9 mouse cellular contexts compared by ENCODE assay signal in the genomic region with DNA sequence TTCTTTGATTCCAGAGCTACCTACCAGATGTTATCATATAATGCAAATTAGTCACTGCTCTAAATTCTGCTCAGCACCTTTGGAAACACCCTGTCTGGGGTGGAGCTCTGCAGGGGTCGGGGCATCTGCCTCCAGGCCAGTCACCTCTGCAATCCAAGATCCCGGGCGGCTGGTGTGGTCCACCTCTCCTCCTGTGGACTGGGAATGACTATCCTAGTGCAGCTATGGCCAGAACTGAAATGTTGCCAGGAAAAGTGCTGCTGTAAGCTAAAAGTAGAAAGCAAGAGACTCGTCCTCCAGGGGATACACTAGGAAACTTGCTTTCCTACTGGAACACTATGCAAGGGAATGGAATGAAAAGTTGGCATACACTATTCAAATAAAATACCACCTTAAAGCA. TPM values are rescaled to one million over a fixed set of nuclear protein-coding genes. Genes with fewer than 3 reads are reported as not detected.
DNase-seq lines count a peak whose midpoint lies in the region; ATAC-seq and TF ChIP-seq lines count a peak whose summit lies in the region.
"Had no signal": no experiment of that assay in that cellular context is flagged by ENCODE, and none has a peak within 500 bp of the region (broad histone marks: within the 10 kb centered on the region; RNA-seq: fewer than 3 reads in every experiment).

No protein-coding gene starts in this region.

- no peak for TF ChIP-seq CTCF in kidney, postnatal 0 days (IDR thresholded peaks at IDR 0.05; ENCODE audit: low read depth)

- H3K9me3 ChIP-seq in forebrain, embryonic 12.5 days, result no peaks in the 10 kb centered on the region
- H3K9me3 ChIP-seq in forebrain, embryonic 15.5 days, result no peaks in the 10 kb centered on the region
- H3K9me3 ChIP-seq in kidney, postnatal 0 days (replicated peaks; ENCODE audit: low read length), result no peaks in the 10 kb centered on the region
- H3K9me3 ChIP-seq: embryonic facial prominence, embryonic 13.5 days had no signal

- no peaks in the 10 kb centered on the region for H3K36me3 ChIP-seq in forebrain, embryonic 12.5 days (replicated peaks)
- no peaks in the 10 kb centered on the region for H3K36me3 ChIP-seq in forebrain, embryonic 15.5 days
- no peaks in the 10 kb centered on the region for H3K36me3 ChIP-seq in kidney, postnatal 0 days (ENCODE audit: insufficient read depth, low read length)
- H3K36me3 ChIP-seq: embryonic facial prominence, embryonic 13.5 days had no signal

- no peak overlapping the region for H3K9ac ChIP-seq in forebrain, embryonic 12.5 days
- H3K9ac ChIP-seq in forebrain, embryonic 15.5 days (replicated peaks), result no peak overlapping the region
- H3K9ac ChIP-seq in kidney, postnatal 0 days (ENCODE audit: low read depth, low read length), result no peak overlapping the region
- H3K9ac ChIP-seq: embryonic facial prominence, embryonic 13.5 days had no signal

- ATAC-seq in forebrain, embryonic 12.5 days (ENCODE audit: low FRiP score), result no peak
- no peak for ATAC-seq in forebrain, embryonic 15.5 days (replicated peaks)
- ATAC-seq in kidney, postnatal 0 days (replicated peaks; ENCODE audit: low FRiP score, low read depth), result no peak

- H3K4me1 ChIP-seq in forebrain, embryonic 12.5 days, result peaks cover 36% of the 10 kb centered on the region
- H3K4me1 ChIP-seq in forebrain, embryonic 15.5 days, result peaks cover 25% of the 10 kb centered on the region
- peaks cover 32% of the 10 kb centered on the region for H3K4me1 ChIP-seq in kidney, postnatal 0 days (replicated peaks; ENCODE audit: insufficient read depth, low read length)

- H3K27ac ChIP-seq in forebrain, embryonic 12.5 days, result 0 out of 2 replicates have a peak overlapping the region, but pooled peaks have one; percentile 8
- H3K27ac ChIP-seq in forebrain, embryonic 15.5 days (replicated peaks), result no peak overlapping the region
- H3K27ac ChIP-seq in kidney, postnatal 0 days, result 0 out of 2 replicates have a peak overlapping the region, but pooled peaks have one; percentile 44

- WGBS in forebrain, embryonic 12.5 days, result 79% methylated on average over 4 of the region's 4 CpGs
- 77% methylated on average over 4 of the region's 4 CpGs for WGBS in forebrain, embryonic 15.5 days
- 23% methylated on average over 4 of the region's 4 CpGs for WGBS in kidney, postnatal 0 days

- peak; percentile 73 for DNase-seq in 3T3-L1 (ENCODE audit: low read depth, low spot score)
- peak; percentile 77 for DNase-seq in heart, adult 8-10 months (ENCODE audit: low spot score)
- no peak for DNase-seq in kidney, postnatal 0 days (ENCODE audit: low spot score)
- no peak for DNase-seq in Muller cell, postnatal 12 days (ENCODE audit: inconsistent ontology term)
- no peak for DNase-seq in spleen, postnatal 10 days (ENCODE audit: low spot score in 2 of 2)
- no peak for DNase-seq in urinary bladder, postnatal 4 days (ENCODE audit: low spot score in 2 of 2)

- H3K4me3 ChIP-seq in forebrain, embryonic 12.5 days (replicated peaks), result no peak overlapping the region
- H3K4me3 ChIP-seq in forebrain, embryonic 15.5 days, result no peak overlapping the region
- no peak overlapping the region for H3K4me3 ChIP-seq in kidney, postnatal 0 days (replicated peaks; ENCODE audit: low read depth, low read length)
- H3K4me3 ChIP-seq: embryonic facial prominence, embryonic 13.5 days had no signal

- H3K27me3 ChIP-seq in forebrain, embryonic 12.5 days, result no peaks in the 10 kb centered on the region
- no peaks in the 10 kb centered on the region for H3K27me3 ChIP-seq in forebrain, embryonic 15.5 days
- H3K27me3 ChIP-seq in kidney, postnatal 0 days (ENCODE audit: insufficient read depth, low read length), result no peaks in the 10 kb centered on the region
- H3K27me3 ChIP-seq: embryonic facial prominence, embryonic 13.5 days had no signal

- H3K4me2 ChIP-seq in forebrain, embryonic 12.5 days, result no peak overlapping the region
- H3K4me2 ChIP-seq in forebrain, embryonic 15.5 days (replicated peaks), result no peak overlapping the region
- H3K4me2 ChIP-seq in kidney, postnatal 0 days (ENCODE audit: low read length), result no peak overlapping the region
- H3K4me2 ChIP-seq: embryonic facial prominence, embryonic 13.5 days had no signal

RNA-seq across cellular contexts. Expression of gene Tmem131, which starts 22.7 kb away (rescaled TPM):
- 19.6 and 20.4 TPM in 2 replicates for polyA plus RNA-seq in forebrain, embryonic 12.5 days (2016; fragmentation: Nextera tagmentation; extraction: Ambion mirVana)
- 13.0 and 13.2 TPM in 2 replicates for polyA plus RNA-seq in forebrain, embryonic 15.5 days (2015; fragmentation: Nextera tagmentation; extraction: Ambion mirVana)
- 10 to 100 TPM; 23.0 to 31.0 (median 28.3) TPM for total RNA-seq in heart, adult 8-10 months (2022)
- polyA plus RNA-seq in kidney, postnatal 0 days (2015; fragmentation: Nextera tagmentation; extraction: Ambion mirVana), result 9.0 and 9.2 TPM in 2 replicates

Comparison
In these comparisons a context has a peak if more than half of its experiments do, and no peak if none do; other contexts are left out.
1. DNase-seq: peak in 3T3-L1 (single experiment) and heart, adult 8-10 months (single experiment); none in kidney, postnatal 0 days (single experiment), Muller cell, postnatal 12 days (single experiment), spleen, postnatal 10 days (0 of 2) and urinary bladder, postnatal 4 days (0 of 2).